ENCODE assay signal across 7 mouse cellular contexts in the genomic region with DNA sequence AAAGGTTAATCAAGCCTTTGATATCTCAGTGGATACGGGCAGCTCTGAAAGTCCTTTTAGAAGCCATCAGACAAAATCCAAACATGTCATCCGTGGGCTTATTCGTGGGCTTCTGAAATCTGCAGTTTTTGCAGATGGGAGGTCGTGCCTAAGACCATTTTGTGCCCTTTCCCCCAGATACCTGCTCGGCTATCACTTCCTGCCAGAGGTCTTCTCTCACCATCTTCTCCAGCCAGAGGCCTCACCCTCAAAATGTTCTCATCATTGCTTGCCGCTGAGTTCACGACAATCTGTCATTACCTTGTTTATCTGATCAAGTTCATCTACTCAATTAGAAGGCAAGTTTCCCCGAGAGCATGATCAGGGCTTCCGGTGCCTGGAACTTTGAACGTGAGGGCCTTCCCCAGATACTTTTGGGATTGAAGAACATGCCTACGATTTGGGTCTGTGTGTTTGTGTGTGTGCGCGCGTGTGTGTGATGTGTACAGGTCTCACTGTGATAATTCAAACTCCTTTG. TPM values are rescaled to one million over a fixed set of nuclear protein-coding genes. Genes with fewer than 3 reads are reported as not detected.
DNase-seq lines count a peak whose midpoint lies in the region; ATAC-seq and TF ChIP-seq lines count a peak whose summit lies in the region.

Gene Lrrfip2 (plus strand): TSS at position 467 of the 517 bp plus-strand sequence.

- H3K36me3 ChIP-seq in testis, adult 2 months (ENCODE audit: control insufficient read depth, insufficient read depth, low read length) = no peaks in the 10 kb centered on the region
- H3K36me3 ChIP-seq in heart, adult 2 months (ENCODE audit: control insufficient read depth, insufficient read depth, low read length) = peaks cover 25% of the 10 kb centered on the region
- H3K36me3 ChIP-seq in midbrain, embryonic 11.5 days (ENCODE audit: control insufficient read depth, insufficient read depth, low read length) = no peaks in the 10 kb centered on the region

- no peaks in the 10 kb centered on the region for H3K27me3 ChIP-seq in testis, adult 2 months (ENCODE audit: control insufficient read depth, insufficient read depth, low read length)
- H3K27me3 ChIP-seq in heart, adult 2 months (ENCODE audit: control insufficient read depth, insufficient read depth, low read length) = no peaks in the 10 kb centered on the region
- H3K27me3 ChIP-seq in midbrain, embryonic 11.5 days (ENCODE audit: control insufficient read depth, insufficient read depth, low read length) = no peaks in the 10 kb centered on the region

- no peak for TF ChIP-seq POLR2A in testis, adult 2 months (IDR thresholded peaks at IDR 0.05; ENCODE audit: control insufficient read depth, low read depth, low read length)
- TF ChIP-seq POLR2A in heart, adult 2 months (IDR thresholded peaks at IDR 0.05; ENCODE audit: insufficient read depth, low read depth, low read length) = no peak

- DNase-seq in testis, postnatal 10 days (ENCODE audit: low spot score) = no peak
- DNase-seq in c-Kit-positive CD71-positive TER-119-positive erythroid progenitor cells, embryonic 14.5 days (ENCODE audit: low spot score) = peak; percentile 25
- no peak for DNase-seq in heart, adult 2 months
- no peak for DNase-seq in layer of hippocampus, postnatal 10 days (ENCODE audit: low spot score in 2 of 2)
- DNase-seq in midbrain, embryonic 11.5 days (ENCODE audit: low spot score, missing footprints) = no peak
- no peak for DNase-seq in spleen, postnatal 4 days (ENCODE audit: low spot score in 2 of 2)

- TF ChIP-seq CTCF in testis, adult 2 months (IDR thresholded peaks at IDR 0.05; ENCODE audit: control insufficient read depth, insufficient read depth, insufficient replicate concordance, low read depth, low read length) = no peak
- no peak for TF ChIP-seq CTCF in heart, adult 2 months (IDR thresholded peaks at IDR 0.05)

- H3K4me3 ChIP-seq in testis, adult 2 months (ENCODE audit: control insufficient read depth, low read depth, low read length) = peak within 1 kb of the TSS; percentile 95
- H3K4me3 ChIP-seq in heart, adult 2 months = peak within 1 kb of the TSS; percentile 89
- H3K4me3 ChIP-seq in midbrain, embryonic 11.5 days (ENCODE audit: low read depth, low read length) = peak within 1 kb of the TSS; percentile 76

- peaks cover 9% of the 10 kb centered on the region for H3K4me1 ChIP-seq in testis, adult 2 months (ENCODE audit: control insufficient read depth, insufficient read depth, low read length)
- H3K4me1 ChIP-seq in heart, adult 2 months (ENCODE audit: control insufficient read depth, insufficient read depth, low read length) = peaks cover 8% of the 10 kb centered on the region
- H3K4me1 ChIP-seq in midbrain, embryonic 11.5 days (ENCODE audit: control insufficient read depth, insufficient read depth, low read length) = peaks cover 15% of the 10 kb centered on the region

- H3K9me3 ChIP-seq in midbrain, embryonic 11.5 days (ENCODE audit: control insufficient read depth, low read length) = no peaks in the 10 kb centered on the region

- peak within 1 kb of the TSS; percentile 83 for H3K4me2 ChIP-seq in midbrain, embryonic 11.5 days

- peak within 1 kb of the TSS; percentile 96 for H3K27ac ChIP-seq in testis, adult 2 months (ENCODE audit: control insufficient read depth, insufficient read depth, low read depth, low read length)
- peak within 1 kb of the TSS; percentile 87 for H3K27ac ChIP-seq in heart, adult 2 months
- H3K27ac ChIP-seq in midbrain, embryonic 11.5 days (ENCODE audit: low read depth, low read length) = peak within 1 kb of the TSS; percentile 70

- no peak for TF ChIP-seq EP300 in heart, adult 2 months (IDR thresholded peaks at IDR 0.05; ENCODE audit: insufficient read depth, low read depth, low read length)

- peaks cover 3% of the 10 kb centered on the region; the same call in 1 of the 2 replicates for H3K79me2 ChIP-seq in heart, adult 2 months (replicated peaks; ENCODE audit: control insufficient read depth, insufficient read depth, low read length)

- intact Hi-C loops in heart, adult 2 months (cut with DNase I) = loop anchor here (1.0 to 5.0 kb wide), 2 partner anchors 24 to 35 kb away; no protein-coding TSS in a partner anchor

- no peak for ATAC-seq in midbrain, embryonic 11.5 days (ENCODE audit: low FRiP score)

- 36% methylated on average over 14 of the region's 14 CpGs for WGBS in heart, adult 2 months
- 46% methylated on average over 14 of the region's 14 CpGs for WGBS in midbrain, embryonic 11.5 days

- H3K9ac ChIP-seq in heart, adult 2 months (ENCODE audit: low read depth, low read length) = peak within 1 kb of the TSS; percentile 89
- peak within 1 kb of the TSS; percentile 90 for H3K9ac ChIP-seq in midbrain, embryonic 11.5 days (ENCODE audit: low read length)

RNA-seq across cellular contexts. Expression of gene Lrrfip2, which starts in this region (rescaled TPM):
- 131 and 135 TPM in 2 replicates for polyA plus RNA-seq in testis, adult 2 months (2012; rRNA removed)
- total RNA-seq in heart, adult 2 months (2021) = 10 to 100 TPM; 83.6 to 84.1 TPM
- polyA plus RNA-seq in heart, adult 2 months (2012; rRNA removed) = 33.5 and 61.2 TPM in 2 replicates
- total RNA-seq in layer of hippocampus, postnatal 10 days (2021) = 10 to 100 TPM; 29.1 to 30.2 TPM
- polyA plus RNA-seq in midbrain, embryonic 11.5 days (2014; fragmentation: Nextera tagmentation; extraction: Ambion mirVana) = 46.3 and 49.9 TPM in 2 replicates
